Mouse (Mus musculus) liver, adult 2 months (tissue): ENCODE data around the gene Bsnd.

Experiments
- CTCF ChIP-seq: fragments of 200-500 bp; IDR thresholded peaks from 2 replicates; pipeline ENCODE4 v1.5.1; 2011; ENCODE audit warnings: low read depth, low read length, control low read depth
- POLR2A ChIP-seq: fragments of 200-500 bp; IDR thresholded peaks from 2 replicates; pipeline ENCODE4 v1.6.1; 2011; ENCODE audit warnings: low read length, control low read depth; ENCODE audit not compliant: insufficient read depth; ENCODE audit errors: extremely low read depth

- TF ChIP-seq POLR2A (no peak), CTCF (no peak)
These were observed 35.9 kb upstream of the Bsnd start for GRCm38 (mm10) chr4:106527856-106528547.
